Mouse (Mus musculus) activated CD4-positive, CD25-positive, alpha-beta regulatory T cell, adult 4 months (primary cell): Measurements from ENCODE around the gene Mvb12b. TPM values are rescaled to one million over a fixed set of nuclear protein-coding genes. Genes with fewer than 3 reads are reported as not detected.
A peak's percentile ranks its signal among the peaks of the same experiment; 100 is the strongest.

Source experiments
- ATAC-seq: one replicate; pipeline ENCODE4 v1.8.0; 2017
- polyA plus RNA-seq, 2 experiments: library from polyadenylated mRNA; unstranded; fragments of 100-300 nt; shearing (Covaris generic); gene quantifications; one replicate each; pipeline ENCODE4 v1.2.1; 2017

The Mvb12b gene
- polyA plus RNA-seq, 2 experiments from 2014 or later, result 1.4 to 2.3 TPM

GRCm38 (mm10) chr2:33772439-33772838 lies 115.3 kb downstream of the Mvb12b start:
- ATAC-seq, result no peak

DNA sequence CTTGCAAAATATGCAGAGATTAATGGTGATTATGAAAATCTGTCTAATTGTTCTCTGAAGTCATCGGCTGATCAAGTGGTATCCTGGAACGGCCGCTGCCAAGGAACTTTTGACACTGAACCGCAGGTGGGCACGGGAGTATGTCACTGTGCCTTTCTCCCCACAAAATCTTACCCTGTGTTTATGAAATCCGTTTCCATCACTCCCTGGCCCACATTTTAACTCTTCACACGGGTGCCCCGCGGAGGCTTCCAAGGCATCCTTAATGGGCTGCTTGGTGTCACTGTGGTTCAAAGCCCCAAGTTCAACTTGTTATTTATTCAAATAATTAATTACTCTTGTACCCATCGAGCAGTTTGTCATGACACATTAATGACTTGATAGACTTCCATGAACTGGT lies 116.4 kb downstream of the Mvb12b start:
- ATAC-seq, result no peak

DNA sequence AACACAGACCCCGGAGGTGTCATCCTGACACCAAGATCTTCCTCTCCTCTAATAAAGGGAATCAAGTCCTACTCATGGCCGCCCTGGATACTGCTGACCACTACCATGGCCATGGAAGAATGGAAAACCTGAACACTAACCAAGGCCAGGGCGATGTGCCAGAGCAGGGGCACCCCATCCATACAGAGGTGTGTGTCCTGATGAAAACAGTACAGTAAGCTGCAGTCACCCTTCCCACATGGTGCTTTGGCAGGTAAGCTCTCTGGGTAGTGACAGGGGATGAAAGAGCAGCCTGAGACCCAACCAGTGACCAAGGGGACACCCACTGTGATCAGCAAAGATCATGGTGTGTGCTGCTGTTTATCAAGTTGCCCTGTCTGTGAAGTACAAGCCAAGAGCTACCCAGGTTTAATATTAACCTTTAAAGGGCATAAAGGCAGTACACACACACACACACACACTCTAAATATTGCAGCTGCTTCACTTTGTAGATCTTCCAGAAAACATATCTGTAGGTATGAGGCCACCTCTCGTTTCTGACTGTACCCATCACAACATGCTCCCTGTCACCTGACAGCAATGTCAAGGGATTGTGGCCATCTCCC lies 117.1 kb downstream of the Mvb12b start:
- ATAC-seq, result no peak

DNA sequence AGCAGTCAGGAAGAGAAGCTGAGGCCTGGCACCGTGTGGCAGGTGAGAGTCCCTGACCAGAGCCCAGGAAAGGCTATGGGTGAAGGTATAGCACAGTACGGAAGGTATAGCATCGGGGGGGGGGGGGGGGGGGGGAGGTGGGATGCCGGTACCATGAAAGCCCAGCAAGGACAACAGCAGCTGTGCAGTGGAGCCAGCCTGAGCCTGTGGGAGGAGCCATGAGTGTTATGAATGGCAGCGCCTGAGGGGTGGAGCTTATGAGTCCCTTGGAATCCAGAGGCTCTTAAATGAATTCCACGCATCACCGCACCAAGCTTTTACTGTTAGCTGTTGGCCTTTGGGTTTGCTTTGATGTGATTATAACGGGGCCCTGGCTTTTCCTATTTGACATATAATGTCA lies 123.3 kb downstream of the Mvb12b start:
- no peak for ATAC-seq

- no peak for ATAC-seq
Observed at GRCm38 (mm10) chr2:33762210-33762609, 125.5 kb downstream of the Mvb12b start.

DNA sequence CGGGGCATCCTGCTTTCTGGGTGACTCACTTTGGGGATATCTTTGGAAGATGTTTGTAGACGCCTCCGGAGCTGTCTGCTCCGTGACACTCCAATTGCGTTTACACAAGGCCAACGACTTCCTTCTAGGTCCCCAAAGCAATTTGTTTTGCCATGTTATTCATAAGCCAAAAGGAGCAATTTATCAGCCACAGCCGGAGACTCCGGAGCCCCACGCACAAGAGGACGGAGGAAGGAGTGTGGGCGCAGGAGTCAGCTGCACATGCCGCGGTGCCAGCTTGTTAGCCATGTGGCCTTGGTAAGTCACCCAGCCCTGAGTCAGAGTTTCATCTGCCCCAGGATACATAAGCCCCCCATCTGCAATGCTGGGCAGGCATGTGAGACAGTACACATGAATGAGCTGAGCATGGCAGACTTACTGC lies 127.2 kb downstream of the Mvb12b start:
- ATAC-seq, result no peak

- ATAC-seq, result no peak
Observed at GRCm38 (mm10) chr2:33759447-33759846, 128.3 kb downstream of the Mvb12b start.

DNA sequence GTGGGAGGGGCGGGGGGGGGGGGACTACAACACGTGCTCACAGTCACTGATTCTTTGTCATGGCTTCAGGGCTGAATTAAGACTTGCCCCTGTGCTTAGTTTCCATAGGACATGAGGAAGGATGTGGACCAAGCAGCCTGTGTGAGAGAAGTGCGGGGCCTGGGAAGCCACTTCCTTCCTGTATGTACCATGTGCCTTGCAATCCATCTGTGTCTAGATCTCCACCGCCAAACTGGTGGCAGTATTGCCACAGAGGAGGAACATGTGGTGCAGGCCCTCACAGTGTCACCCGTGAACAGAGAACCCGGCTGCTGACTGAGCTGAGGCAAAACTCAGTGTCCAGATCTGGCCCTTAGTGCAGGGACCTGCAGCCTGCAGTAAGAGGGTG lies 132.1 kb downstream of the Mvb12b start:
- peak; percentile 54 for ATAC-seq

DNA sequence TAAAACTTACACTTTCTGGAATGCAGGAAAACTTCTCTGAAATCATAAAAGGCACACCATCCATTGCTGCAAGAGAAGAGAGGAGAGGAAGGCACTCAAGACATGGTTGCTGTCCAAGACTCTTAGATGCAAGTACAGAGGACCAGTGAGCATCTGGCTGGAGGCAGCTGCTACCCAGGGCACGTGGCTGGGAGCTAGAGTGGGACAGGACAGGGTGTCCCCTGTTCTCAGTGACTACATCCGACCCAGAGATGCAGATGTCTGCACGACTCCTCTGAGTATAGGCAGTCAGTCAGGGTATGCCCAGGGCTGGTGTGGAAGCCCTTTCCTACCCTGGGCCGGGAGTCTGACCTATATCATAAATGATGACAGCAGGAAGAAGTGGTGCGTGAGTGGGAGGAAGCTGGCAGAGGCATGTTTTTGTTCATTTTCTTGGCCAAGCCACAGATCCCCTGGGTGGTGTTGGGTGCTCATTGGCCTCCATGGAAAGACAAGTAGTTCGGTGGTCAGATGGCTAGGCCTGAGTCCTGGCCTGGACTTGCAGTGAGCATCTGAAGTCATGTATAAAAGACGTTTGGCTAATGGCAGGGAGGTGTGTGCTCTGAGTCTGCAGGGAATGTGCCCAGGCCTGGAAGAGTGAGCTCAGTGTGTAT lies 132.6 kb downstream of the Mvb12b start:
- ATAC-seq, result no peak

DNA sequence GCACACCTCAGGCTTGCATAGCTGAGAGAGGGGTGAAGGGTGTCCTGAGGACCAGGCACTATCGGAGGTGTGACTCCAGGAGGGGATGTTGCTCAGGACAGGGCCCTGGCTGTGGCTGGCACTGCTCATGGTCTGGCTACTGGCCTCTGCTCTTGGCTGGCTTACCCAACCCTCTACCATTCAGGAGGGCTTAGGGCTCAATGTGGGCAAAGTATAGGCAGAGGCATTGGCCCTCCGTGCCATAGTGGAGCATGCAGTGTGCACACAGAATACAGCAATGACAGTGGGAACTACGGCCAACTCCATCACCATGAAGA lies 133.5 kb downstream of the Mvb12b start:
- ATAC-seq, result no peak

DNA sequence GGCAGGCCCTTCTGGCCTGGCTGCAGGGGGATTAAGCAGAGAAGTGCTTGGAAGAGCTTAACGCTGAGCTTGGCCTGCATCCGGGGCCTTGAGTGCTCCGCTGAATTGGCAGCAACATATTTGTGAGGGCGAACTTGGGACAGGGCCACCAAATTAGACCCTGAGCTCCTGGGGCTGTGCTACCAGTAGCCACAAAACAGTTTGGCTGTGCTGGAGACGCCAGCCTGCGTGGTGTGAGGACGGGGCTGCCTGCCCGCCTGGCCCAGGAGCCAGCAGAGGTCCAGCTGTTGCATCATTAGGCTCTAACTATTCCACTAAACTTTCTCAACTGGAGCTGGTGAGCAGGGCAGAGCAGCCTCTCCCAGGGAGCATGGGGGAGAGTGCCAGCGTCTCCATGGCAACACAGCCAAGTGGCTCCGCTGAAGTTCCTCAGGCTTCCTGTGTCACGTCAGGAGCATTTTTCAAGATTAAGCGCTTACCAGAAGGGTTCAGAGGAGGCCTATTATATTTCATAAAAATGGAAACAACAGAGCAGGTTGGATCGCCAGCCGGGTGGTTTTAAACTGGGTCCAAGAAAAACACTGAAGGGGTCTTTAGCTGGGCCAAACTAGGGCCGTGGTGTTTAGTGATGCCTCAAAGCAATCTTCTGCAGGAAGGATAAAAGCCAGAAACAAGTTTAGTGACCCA lies 134.0 kb downstream of the Mvb12b start:
- no peak for ATAC-seq

- ATAC-seq, result no peak
Observed at GRCm38 (mm10) chr2:33750611-33751010, 137.1 kb downstream of the Mvb12b start.

DNA sequence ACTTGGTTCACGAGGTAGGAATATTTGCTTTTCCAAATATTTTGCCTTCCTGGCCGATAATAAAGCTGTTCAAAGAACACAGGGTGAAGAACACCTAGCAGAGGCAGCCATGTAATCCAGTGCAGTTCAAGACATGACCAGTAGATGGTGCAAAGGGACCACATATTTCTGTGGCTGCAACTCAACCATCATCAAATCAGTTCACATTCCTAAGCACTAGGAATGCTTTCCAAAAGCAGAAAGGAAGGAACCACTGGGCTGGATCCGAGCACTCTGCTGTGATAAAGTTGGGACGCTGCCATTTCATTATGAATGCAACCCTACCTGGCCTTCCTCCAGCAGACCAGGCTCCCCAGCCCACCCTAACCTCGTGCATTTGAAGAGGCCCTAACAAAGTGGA lies 141.3 kb downstream of the Mvb12b start:
- ATAC-seq, result no peak

GRCm38 (mm10) chr2:33745724-33746123 lies 142.0 kb downstream of the Mvb12b start:
- no peak for ATAC-seq

DNA sequence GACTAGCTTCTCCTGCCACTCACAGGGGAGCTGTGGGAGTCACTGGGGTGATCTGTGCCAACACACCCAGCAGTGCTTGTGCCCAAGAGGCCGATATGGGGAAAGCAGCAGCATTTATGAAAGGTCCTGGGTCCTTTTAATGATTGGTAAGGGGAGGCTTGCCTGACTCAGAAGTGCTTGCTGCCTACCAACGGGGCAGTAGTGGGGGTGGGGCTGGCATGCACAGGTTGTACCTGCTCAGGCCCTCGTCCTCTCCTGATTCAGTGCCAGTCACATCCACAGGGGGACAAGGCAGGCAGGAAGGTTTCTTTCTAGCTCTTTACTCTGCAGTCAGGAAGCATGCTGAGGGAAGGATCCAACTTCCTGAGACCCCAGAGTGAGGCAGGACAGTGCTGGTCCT lies 150.6 kb downstream of the Mvb12b start:
- ATAC-seq, result no peak

- ATAC-seq, result no peak
Observed at GRCm38 (mm10) chr2:33736722-33737121, 151.0 kb downstream of the Mvb12b start.

GRCm38 (mm10) chr2:33734781-33735485 lies 152.8 kb downstream of the Mvb12b start:
- peak; percentile 43 for ATAC-seq

GRCm38 (mm10) chr2:33729701-33730100 lies 158.0 kb downstream of the Mvb12b start:
- no peak for ATAC-seq

DNA sequence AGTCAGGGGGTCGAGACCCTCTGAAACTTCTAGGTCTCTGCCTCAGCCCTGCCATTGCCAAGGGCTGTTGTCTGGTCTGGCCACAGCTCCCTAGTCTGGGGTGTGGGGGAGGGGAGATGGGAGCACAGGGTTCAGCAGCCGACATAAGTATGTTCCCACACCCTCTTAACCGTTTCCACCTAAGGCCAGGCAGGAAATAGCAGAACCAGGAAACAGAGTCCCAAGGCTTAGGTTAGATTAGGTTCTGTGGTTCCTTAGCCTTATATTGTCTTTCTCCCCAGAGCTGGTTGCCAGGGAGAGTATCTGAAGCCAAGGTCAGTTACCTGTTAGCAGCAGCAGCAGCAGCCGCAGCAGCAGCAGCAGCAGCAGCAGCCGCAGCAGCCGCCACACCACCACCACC lies 160.5 kb downstream of the Mvb12b start:
- no peak for ATAC-seq

- ATAC-seq, result no peak
Observed at GRCm38 (mm10) chr2:33720380-33720898, 167.3 kb downstream of the Mvb12b start.

DNA sequence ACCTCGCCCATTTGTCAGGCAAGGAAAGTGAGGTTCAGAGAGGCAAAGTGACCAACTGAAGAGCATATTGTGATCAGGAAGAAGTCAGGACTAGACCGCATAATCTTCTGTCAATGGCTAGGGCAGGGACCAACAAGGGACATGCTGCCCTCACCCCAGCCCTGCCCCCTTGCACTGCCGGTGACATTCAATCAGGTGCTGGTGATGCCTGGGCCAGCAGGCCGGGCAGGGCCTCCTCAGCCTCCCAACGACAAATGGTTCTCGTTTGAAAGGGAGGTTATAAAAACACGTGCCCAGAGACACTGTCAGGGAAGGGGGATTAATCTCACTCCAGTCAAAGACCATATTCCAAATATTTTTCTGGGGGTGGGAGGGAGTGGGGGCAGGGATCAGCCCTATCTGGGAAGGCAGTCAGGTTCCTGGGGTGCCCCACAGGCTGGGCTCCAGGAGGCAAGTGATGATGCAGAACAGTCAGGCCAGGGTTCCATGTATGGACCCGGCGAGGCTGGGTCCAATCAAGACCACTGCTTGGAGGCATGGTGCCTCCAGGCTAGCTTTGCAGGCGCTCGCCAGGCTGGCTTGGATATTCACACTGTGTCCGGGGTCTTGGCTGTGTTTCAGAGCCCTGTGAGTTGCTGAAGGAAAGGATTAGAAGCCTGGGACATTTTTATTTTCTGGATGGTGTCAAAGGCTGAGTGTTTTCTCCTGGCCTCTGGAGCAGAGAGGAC lies 168.2 kb downstream of the Mvb12b start:
- no peak for ATAC-seq

DNA sequence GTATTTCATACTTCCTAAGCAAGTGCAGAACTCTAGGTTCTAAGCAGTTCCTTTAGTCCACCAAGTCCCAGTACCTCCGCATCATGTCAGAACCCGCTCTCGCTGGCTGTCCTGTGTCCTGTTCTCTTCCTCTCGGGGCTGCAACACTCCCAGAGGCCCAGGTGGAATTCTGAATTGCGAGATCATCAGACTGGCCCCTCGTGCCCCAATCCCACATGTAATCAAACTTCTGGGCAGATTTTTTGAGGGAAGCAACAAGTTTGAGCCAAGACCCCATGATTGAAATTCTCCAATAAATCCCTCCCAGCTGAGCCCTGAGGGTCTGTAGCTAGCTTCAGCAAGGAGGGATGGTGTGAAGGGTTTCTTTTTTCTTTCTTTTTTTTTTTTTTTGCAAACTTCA lies 169.2 kb downstream of the Mvb12b start:
- no peak for ATAC-seq
